Mouse (Mus musculus): ENCODE measurements around the gene Saxo1.

Gene Saxo1

DNA sequence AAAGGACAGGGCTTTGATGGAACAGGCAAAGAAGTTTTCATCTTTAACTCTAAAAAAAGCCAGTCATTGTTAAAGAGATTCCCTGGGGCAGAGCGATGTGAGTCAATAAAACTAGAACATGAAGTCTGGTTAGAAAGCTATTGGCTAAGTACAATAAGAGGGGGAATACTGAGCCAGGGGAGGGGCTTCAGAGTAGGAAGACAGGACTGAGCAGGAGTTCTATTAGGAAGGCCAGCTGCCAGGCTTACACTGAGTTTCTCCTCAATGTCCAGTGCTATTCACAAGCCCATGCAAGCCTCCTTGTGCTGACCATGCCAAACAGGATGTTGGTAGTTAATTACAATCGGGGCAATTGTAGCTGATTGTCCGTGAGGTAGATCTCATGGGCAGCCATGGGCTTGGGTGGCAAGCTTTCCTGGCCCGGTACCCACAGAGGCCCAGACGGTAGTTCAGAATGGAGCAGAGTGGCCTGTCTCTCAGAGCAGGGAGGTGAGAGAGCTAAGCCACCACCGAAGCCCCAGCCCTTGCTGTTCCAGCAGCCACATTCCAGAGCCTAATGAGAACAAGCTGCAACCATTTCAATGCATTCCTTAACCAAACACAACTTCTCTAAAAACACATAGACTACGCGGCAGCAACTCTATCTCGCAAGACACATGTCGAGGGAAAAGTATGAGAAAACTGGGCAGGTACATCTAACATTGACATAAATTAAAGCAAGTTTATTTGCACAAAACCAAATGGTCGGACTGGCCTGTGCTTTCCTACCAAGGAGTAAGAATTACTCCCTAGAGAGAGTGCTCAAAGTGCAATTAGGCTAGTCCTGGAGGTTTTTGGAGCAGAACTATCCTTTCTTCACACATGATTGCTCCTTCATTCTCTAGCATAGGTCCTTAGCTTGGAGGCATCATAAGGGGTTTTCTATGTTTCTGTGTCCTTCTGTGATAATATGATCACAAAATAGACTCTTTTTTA lies 30.7 kb downstream of the Saxo1 start:
- no peak for DNase-seq (ENCODE audit: extremely low spot score, low read depth, low spot score)

DNA sequence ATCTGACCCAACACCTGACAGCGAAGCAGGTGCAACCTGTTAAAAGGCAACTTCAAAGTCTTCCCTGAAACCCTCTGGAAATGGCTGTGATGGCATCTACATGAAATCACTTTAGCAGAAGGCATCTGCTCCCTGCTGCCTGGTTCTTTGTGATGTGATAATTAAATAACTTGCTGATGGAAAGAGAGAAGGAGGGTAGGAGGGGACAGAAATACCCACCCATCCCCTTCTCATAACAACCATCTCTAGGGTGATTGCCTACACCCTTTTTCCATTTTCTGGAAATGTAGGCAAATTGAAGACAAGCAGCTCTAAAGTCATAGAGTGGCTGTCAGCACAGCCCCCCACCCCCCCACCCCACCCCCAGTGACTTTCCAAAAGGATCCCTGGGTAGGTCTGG lies 33.6 kb downstream of the Saxo1 start:
- DNase-seq (ENCODE audit: extremely low spot score, low read depth, low spot score) = no peak

DNA sequence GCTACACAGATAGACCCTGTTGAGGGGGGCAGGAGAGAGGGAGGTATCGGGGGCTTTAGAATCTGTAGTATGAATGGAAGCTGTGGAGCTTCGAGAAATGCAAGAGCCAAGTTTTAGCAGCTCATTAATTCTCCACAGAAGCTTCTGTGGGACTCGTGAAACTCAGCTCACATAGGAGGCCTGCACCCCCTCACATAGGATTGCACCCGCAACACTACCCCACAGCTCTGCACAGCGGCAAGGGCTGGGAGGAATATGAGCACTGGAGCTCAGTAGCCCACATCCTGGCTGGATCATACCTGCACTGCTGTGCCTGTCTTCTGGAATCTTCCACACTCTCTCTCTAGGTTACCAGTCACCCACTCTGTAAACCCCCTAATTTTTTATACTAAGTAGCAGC lies 34.4 kb downstream of the Saxo1 start:
- DNase-seq (ENCODE audit: extremely low spot score, low read depth, low spot score) = no peak

DNA sequence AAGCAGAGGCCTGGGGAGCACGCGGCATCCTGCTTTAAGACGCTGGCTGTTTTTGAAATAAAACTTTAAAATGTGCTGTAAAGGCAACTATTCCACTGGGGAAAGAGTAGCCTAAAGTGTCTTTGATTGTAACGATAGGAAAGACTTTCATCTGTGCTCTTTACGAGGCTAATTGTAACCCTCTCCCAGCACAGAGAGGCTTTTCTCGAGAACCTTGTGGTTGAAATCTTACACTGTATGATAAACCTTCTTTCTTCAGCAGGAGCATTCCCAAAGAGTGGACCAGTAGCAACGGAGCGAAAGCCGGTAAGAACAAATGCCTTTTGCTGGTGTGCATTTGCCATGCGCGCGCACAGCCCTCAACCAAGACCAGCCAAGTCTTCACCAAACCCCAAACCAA lies 37.4 kb downstream of the Saxo1 start:
- DNase-seq (ENCODE audit: extremely low spot score, low read depth, low spot score) = no peak

DNA sequence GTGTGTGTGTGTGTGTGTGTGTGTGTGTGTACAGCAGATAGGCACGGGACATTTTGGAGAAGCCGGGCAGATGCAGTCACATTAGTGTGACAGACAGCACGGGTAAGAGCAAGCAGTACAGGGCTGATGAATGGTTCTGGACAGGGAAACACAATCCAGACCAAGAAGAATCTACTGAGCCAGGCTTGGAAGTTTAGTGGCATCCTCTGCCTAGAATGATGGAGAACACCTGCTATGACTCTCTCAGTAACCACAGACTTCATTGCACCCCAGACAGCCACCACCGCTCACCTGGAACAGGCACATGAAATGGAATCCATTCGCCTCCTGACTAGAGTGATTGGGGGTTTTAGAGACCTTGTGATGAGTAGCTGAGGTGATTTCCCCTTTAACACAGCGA lies 38.2 kb downstream of the Saxo1 start:
- no peak for DNase-seq (ENCODE audit: extremely low spot score, low read depth, low spot score)

DNA sequence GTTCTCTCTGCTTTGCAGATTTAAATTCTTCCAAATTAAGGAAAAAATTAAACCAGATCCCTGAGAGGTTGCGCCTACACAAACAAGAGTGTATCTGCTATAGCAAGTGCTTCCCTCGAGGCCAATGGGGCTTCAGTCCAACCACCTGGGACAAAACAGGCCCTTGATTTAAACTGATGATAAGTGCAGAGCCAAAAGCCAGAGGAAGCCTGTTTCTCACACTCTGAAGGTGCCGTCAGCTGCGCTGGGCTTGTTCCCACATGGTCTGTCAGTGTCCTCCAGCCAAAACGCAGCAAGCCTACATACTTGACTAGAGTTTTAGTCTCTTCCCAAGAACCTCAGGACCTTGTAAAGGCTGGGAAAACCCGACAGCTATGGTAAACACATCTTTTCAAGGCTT lies 53.5 kb downstream of the Saxo1 start:
- DNase-seq (ENCODE audit: extremely low spot score, low read depth, low spot score) = no peak

DNA sequence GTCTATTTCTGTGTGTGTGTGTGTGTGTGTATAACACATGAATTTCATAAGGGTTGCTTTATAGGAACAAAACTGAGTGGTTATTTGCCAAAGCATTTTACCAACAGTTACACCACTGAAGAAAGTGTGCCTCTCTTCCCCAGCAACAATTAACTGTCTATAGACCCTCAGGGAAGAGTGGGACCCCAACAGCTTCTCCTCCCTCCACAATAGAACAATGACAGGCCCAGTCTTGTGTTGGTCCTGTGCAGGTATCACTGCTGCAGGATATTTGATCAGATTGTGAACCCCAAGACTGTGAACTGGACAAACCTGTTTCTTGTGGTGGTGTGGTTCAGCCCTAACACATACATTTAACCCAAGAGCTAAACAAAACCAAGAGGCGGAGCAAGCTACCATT lies 58.6 kb downstream of the Saxo1 start:
- no peak for DNase-seq (ENCODE audit: extremely low spot score, low read depth, low spot score)

DNA sequence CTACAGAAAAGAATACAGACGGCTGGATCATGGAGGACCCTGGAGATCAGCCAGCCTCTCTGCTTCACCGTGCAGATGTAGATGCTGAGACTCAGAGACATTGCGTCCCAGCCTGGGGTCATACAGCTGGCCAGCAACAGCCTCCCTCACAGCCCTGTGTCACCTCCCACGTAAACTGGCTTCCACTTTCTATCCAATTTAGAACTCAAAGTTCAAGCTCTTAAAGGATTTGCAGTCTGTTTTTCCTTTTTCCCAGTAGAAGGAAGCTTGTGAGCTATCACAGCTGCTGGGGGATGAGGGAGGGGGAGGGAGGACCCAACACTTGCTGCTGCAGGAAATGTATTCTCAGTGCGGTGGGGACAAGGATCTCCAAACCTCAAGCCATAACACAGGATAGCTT lies 59.4 kb downstream of the Saxo1 start:
- DNase-seq (ENCODE audit: extremely low spot score, low read depth, low spot score) = no peak

DNA sequence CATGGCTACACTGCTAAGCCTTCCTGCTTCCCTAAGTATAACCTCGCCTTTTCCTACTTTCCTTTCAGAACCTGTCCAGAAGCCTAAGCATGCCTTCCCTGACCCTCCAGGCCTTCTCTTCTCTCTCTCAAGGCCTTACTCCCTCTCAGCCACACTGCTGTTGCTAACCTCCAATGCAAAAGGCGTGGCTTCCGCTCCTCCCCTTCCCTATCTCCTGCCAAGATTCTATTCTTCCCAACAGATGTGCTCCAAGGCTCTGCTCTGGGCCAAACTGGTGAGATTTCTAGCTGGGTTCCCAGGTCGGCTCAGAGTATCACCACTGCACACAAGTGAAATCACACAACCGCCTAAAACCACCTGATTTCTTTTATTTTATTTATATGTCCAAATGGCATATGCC lies 69.0 kb downstream of the Saxo1 start:
- DNase-seq (ENCODE audit: extremely low spot score, low read depth, low spot score) = no peak

DNA sequence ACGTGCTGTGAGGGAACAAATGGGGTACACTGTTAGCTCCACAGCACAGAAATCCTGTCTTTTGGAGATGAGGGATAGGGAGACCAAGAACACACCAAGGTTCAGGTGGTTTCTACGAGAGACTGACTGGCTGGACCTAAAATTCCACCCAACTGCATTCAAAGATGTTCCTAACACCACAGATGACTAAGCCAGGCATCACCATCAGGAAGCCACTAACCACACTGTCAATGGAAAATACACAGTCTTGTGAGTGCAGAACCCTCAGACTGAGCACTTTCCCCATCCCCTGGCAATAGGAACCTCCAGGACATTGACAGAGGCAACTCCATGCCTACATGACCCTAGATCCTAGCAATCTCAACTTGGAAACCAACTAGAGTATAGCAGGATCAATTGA lies 71.2 kb downstream of the Saxo1 start:
- DNase-seq (ENCODE audit: extremely low spot score, low read depth, low spot score) = no peak

DNA sequence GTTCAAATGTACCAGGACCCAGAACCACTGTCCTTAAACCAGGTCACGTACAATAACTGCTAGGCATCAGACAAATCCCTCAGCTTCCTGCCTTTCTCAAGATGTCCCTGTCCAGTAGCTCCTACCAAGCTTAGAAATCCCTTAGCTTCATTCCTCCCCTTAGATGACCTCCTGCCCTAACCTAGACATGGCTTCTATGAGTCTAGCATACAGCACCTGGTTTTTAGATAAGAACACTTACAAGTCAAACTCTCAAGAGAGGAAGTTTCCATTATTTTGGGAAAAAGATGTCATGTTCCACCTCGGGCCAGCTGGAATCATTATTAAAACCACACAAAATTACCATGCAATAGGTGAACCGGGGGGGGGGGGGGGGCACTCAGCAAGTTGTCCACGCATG lies 71.6 kb downstream of the Saxo1 start:
- DNase-seq (ENCODE audit: extremely low spot score, low read depth, low spot score) = no peak

DNA sequence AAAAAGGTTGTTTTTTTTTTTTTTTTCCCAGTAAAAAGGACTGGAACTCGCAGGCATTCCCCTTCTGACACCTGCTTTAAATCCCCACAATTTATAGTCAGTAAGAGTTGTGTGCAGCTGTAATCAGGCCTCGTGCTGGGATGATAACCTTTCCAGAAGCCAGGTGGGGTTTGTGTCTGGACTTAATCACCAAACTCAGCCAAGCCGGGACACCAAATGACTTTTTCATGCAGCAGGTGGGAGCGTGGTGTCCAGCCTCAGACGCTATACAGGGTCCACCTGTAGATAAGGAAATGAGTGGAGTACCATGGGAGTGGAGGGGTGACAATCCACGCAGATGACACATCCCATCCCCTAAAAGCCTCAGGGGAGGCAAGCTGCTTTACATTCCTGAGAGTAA lies 73.1 kb downstream of the Saxo1 start:
- DNase-seq (ENCODE audit: extremely low spot score, low read depth, low spot score) = peak; percentile 58

DNA sequence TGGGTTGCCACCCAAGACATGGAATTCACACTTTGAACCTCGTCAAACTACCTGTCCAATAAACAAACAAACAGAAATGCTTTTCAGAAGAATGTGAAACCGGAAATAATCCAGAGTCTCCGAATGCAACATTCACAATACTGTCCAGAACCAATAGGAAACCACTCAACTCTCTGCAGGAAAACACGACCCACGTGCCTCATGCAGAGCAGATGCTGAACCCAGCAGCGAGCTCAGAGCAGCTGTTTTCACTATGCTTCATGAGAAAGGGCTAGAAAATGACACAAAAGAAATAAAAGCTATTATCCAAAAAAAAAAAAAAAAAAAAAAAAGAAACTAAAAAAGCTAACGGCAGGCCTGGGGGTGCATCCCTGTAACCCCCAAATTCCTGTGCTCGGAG lies 74.4 kb downstream of the Saxo1 start:
- DNase-seq (ENCODE audit: extremely low spot score, low read depth, low spot score) = no peak

DNA sequence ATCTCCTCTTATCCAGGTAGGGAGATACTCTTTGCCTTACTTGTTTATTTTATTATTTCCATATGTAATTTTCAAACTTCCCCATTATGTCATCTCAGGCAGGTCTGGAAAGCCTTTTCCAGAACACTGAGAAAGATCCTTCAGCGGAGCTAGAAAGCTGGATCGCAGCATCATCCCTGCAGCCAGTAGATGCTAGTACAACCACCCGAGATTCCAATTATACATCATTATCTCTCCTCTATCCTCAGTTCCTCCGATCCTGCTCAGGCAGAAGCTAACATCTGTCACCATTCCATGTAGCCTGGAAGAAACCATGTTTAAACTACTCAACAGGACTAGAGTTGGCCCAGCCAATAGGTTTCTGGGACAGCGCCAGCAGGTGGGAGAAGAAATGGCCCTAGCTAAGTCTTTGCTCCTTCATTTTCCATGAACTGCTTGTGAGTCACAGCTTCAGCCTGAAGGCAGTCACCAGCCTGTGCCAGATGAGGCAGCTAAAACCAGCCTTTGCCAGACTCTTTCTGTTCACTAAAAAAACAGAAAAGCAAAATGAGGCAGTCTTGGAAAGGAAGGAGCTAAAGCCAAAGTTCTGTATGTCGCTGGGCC lies 75.0 kb downstream of the Saxo1 start:
- DNase-seq (ENCODE audit: extremely low spot score, low read depth, low spot score) = no peak

DNA sequence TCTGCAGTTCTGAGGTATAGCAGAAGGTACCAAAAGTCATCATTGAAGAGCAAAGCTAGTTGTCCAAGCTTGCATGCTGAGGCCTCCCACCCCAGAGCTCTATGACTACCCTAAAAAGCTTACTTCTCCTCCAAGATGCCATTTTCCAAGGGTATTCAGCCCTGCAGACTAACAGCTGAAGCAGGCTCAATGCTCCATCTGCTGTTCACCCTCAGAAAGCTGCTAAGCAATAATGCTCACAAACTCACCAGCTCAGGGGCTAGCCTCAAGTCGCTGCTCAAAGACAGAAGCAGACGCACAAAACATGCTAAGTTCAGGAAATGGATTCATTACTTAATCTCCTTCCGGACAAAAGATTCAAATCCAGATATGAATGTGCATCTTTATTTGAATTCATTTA lies 77.2 kb downstream of the Saxo1 start:
- no peak for DNase-seq (ENCODE audit: extremely low spot score, low read depth, low spot score)

DNA sequence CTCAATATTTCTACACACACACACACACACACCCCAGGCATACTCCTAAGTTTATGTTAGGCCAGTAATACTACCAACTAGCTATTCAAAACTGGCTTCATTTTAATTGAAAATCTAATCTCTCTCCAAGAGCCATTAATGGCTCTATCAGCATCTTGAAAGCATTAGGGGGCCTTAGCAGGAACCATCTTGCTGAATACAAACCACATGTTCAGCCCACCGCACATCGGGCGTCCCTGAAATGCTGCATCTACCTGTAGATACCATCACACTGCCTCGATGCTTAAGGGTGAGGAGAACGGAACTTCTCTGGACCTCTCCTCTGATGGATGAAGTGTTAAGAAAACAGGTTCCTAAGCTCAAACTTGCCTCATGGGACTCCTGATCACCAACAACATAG lies 93.3 kb downstream of the Saxo1 start:
- DNase-seq (ENCODE audit: extremely low spot score, low read depth, low spot score) = peak; percentile 31

DNA sequence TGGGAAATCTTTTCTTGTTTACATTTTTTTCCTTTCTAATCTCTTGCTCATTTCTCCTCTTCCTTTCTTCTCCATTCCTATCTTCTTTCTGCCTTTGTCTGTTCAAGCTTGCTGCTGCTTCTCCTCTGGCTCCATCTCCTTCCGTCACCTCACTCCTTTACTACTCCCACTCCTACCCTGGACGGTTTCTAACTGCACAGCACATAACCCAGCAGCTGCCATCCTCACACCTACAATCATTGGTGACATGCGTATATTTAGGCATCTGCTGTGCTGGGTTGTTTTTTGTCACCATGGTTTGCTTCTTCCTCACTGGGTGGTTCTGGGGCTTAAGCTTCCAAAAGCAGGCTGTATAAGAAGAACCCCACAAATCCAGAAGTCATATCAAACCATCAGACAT lies 107.7 kb downstream of the Saxo1 start:
- DNase-seq (ENCODE audit: extremely low spot score, low read depth, low spot score) = no peak

DNA sequence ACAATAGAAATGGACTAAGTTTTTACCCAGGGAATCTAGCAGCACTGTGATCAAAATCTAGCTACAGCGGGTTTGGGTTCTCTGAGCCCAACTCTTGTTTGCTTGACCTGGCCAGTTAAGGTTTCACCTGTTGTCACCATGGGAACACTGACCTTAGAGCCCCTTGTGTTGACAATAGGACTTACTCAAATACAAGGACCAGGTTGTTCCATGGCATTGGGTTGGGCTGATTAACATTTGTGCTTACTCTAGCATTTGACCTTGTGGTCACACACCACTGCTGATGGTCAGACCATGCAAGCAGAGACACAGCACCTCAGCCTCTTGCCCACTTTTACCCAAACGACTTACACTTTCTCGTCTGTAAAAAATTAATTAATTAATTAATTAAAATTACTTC lies 121.8 kb downstream of the Saxo1 start:
- no peak for DNase-seq (ENCODE audit: extremely low spot score, low read depth, low spot score)

DNA sequence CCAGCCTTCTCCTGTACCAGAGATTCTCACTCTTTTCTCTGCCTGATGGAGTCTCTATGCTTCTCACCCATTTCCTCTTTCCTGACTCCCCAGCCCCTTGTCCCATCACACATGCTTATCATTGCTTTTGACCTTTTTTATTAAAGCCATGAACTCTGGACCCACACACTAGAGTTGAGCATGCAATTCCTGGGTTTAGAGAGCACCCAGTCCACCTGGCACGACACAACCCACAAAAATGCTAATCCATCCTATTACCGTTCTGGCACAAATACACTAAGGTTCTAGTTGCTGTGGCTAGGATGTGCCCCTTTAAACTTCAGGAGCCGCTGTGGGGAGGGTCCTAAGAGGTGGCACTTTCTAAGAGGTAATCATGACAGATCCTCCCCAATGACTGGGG lies 122.5 kb downstream of the Saxo1 start:
- no peak for DNase-seq (ENCODE audit: extremely low spot score, low read depth, low spot score)

DNA sequence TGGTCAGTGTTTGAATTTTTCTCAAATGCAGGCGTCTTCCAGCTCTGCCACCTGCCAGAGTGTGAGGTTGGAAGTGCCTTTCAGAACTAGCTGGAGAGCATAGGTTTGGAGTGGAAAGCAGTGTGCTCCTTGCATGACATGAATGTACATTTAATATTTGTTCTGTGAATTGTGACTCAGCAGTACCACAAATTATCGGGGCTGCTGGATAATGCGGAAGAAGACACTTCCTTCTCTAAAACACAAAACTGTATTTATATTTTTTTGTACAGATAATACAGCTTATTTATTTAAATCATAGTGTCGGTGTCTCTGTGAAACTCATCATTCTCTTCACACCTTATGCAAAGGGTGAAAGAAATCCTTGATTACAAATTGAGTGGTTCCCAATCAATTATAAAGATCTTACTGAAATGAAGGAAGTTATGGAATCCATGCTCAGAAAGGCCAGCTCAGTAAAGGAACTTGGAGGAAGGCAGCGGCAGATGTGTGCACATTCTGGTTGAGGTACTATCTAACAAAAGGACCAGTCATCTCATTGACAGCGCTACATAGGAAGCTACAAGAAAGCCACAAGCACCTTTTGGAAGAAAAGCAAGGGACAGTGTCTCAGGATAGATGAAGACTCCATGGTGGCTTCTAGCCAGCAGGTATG lies 129.9 kb downstream of the Saxo1 start:
- DNase-seq (ENCODE audit: extremely low spot score, low read depth, low spot score) = no peak

DNA sequence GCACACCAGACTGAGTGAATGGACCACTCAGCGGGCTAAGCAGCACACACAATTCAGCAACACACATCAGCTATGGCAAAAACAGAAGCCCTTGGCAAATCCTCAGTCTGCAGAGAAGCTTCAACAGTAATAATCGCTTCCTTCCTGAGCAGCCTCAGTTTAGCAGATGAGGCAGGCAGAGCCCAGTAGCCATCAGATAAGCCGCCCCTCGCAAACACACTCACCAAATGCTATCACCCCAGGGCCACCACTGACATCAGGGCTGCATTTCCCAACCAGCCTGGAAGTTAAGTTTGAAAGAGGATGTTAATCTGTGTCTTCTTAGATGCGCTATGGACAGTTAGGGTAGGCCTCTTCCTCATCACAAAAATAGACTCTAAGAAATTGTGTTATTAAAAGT lies 130.8 kb downstream of the Saxo1 start:
- no peak for DNase-seq (ENCODE audit: extremely low spot score, low read depth, low spot score)

DNA sequence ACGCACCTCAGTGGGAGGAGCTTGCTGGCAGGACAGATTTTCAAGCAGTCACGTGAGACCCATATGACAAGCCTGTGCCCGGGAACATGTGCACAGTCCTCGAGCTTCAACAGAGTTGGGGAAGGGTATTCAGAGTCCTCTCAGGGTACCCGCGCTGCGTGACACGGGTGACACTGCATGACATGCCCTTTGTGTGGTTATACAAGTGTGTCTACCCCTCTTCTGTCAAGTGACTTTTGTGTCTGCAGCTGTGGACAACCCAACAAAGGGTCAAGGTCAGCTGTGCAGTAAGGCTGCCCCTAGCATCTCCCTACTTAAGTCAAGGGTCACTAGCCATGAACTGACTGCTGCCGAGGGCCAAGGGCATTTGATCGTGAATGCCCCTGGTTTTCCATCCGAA lies 131.6 kb downstream of the Saxo1 start:
- DNase-seq (ENCODE audit: extremely low spot score, low read depth, low spot score) = no peak
